In the genomic region with DNA sequence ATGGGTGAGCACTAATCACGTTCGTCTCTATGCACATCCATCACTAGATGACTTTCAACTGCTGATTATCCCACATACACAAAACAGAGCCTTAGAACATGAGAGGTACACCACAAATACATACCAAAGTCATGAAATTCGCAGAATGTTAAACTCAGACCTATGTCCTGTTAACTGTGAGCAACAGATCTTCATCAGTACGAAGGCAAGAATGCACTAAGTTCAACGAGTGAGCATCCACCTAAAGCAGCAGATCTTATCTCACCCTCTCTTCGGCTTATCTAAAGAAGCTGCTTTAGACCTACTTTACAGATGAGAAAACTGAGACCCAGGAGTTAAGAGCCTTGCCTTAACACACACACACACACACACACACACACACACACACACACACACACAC, we compare ENCODE assay signal across 15 mouse cellular contexts. TPM values are rescaled to one million over a fixed set of nuclear protein-coding genes. Genes with fewer than 3 reads are reported as not detected.
DNase-seq lines count a peak whose midpoint lies in the region; ATAC-seq and TF ChIP-seq lines count a peak whose summit lies in the region.
"Had no signal": no experiment of that assay in that cellular context is flagged by ENCODE, and none has a peak within 500 bp of the region (broad histone marks: within the 10 kb centered on the region; RNA-seq: fewer than 3 reads in every experiment).

No protein-coding gene starts in this region.

- H3K4me2 ChIP-seq in kidney, embryonic 16.5 days (replicated peaks; ENCODE audit: low read depth, low read length): peak overlapping the region; percentile 78
- 0 out of 2 replicates have a peak overlapping the region, but pooled peaks have one; percentile 3 for H3K4me2 ChIP-seq in stomach, embryonic 16.5 days (ENCODE audit: low read depth, low read length)
- H3K4me2 ChIP-seq in stomach, postnatal 0 days (replicated peaks; ENCODE audit: low read depth): no peak overlapping the region
- H3K4me2 ChIP-seq: embryonic facial prominence, embryonic 15.5 days; forebrain, embryonic 15.5 days; hindbrain, embryonic 13.5 days had no signal

- ATAC-seq in kidney, embryonic 16.5 days (ENCODE audit: low FRiP score, low TSS enrichment): no peak
- no peak for ATAC-seq in stomach, embryonic 16.5 days (ENCODE audit: insufficient read depth, low FRiP score)
- ATAC-seq in stomach, postnatal 0 days (ENCODE audit: low FRiP score, low TSS enrichment): no peak
- ATAC-seq in inflammation-experienced regulatory T-cells, adult 6 months: no peak
- ATAC-seq: forebrain, embryonic 15.5 days had no signal

- no peaks in the 10 kb centered on the region for H3K36me3 ChIP-seq in kidney, embryonic 16.5 days (ENCODE audit: insufficient read depth, low read length)
- H3K36me3 ChIP-seq in stomach, embryonic 16.5 days (ENCODE audit: control insufficient read depth, insufficient read depth, low read length): no peaks in the 10 kb centered on the region
- H3K36me3 ChIP-seq in stomach, postnatal 0 days (ENCODE audit: control insufficient read depth, insufficient read depth, low read length): no peaks in the 10 kb centered on the region
- H3K36me3 ChIP-seq in limb, embryonic 10.5 days: peaks cover 40% of the 10 kb centered on the region
- H3K36me3 ChIP-seq: embryonic facial prominence, embryonic 15.5 days; forebrain, embryonic 15.5 days; hindbrain, embryonic 13.5 days had no signal

- H3K9ac ChIP-seq in kidney, embryonic 16.5 days (replicated peaks; ENCODE audit: low read length): no peak overlapping the region
- H3K9ac ChIP-seq in stomach, embryonic 16.5 days (ENCODE audit: low read length): no peak overlapping the region
- no peak overlapping the region for H3K9ac ChIP-seq in stomach, postnatal 0 days (ENCODE audit: low read length)
- H3K9ac ChIP-seq: embryonic facial prominence, embryonic 15.5 days; forebrain, embryonic 15.5 days; hindbrain, embryonic 13.5 days had no signal

- DNase-seq in kidney, postnatal 36 days: no peak
- no peak for DNase-seq in stomach, postnatal 0 days (ENCODE audit: low spot score)
- DNase-seq in limb, embryonic 10.5 days (ENCODE audit: low spot score): no peak
- DNase-seq in frontal cortex, postnatal 14 days (ENCODE audit: low spot score in 2 of 2): no peak
- DNase-seq: adrenal gland, postnatal 14 days; cerebellum, postnatal 25 days; gastrocnemius, postnatal 14 days; kidney, postnatal 10 days; left cerebral cortex, postnatal 4 days had no signal

- H3K4me3 ChIP-seq in kidney, embryonic 16.5 days (ENCODE audit: low read length): no peak overlapping the region; the same call in 1 of the 2 replicates
- no peak overlapping the region for H3K4me3 ChIP-seq in stomach, embryonic 16.5 days (replicated peaks; ENCODE audit: low read length)
- no peak overlapping the region for H3K4me3 ChIP-seq in stomach, postnatal 0 days (ENCODE audit: low read depth, low read length)
- 0 out of 2 replicates have a peak overlapping the region, but pooled peaks have one; percentile 98 for H3K4me3 ChIP-seq in limb, embryonic 10.5 days
- H3K4me3 ChIP-seq: embryonic facial prominence, embryonic 15.5 days; forebrain, embryonic 15.5 days; hindbrain, embryonic 13.5 days had no signal

- H3K27ac ChIP-seq in kidney, embryonic 16.5 days (ENCODE audit: low read length): no peak overlapping the region
- no peak overlapping the region for H3K27ac ChIP-seq in stomach, embryonic 16.5 days (ENCODE audit: low read length)
- H3K27ac ChIP-seq in stomach, postnatal 0 days (replicated peaks): no peak overlapping the region
- no peak overlapping the region for H3K27ac ChIP-seq in limb, embryonic 10.5 days
- H3K27ac ChIP-seq: embryonic facial prominence, embryonic 15.5 days; forebrain, embryonic 15.5 days; hindbrain, embryonic 13.5 days had no signal

- TF ChIP-seq CTCF in stomach, postnatal 0 days (IDR thresholded peaks at IDR 0.05; ENCODE audit: low read depth): no peak

- H3K9me3 ChIP-seq in kidney, embryonic 16.5 days (ENCODE audit: low read length): no peaks in the 10 kb centered on the region
- no peaks in the 10 kb centered on the region for H3K9me3 ChIP-seq in stomach, embryonic 16.5 days (replicated peaks; ENCODE audit: control insufficient read depth, low read length)
- no peaks in the 10 kb centered on the region for H3K9me3 ChIP-seq in stomach, postnatal 0 days (ENCODE audit: control insufficient read depth, low read length)
- no peaks in the 10 kb centered on the region for H3K9me3 ChIP-seq in limb, embryonic 10.5 days (replicated peaks)
- H3K9me3 ChIP-seq: embryonic facial prominence, embryonic 15.5 days; forebrain, embryonic 15.5 days; hindbrain, embryonic 13.5 days had no signal

- no peaks in the 10 kb centered on the region; the same call in none of the 2 replicates for H3K27me3 ChIP-seq in kidney, embryonic 16.5 days (ENCODE audit: insufficient read depth, low read length)
- peaks cover 10% of the 10 kb centered on the region; the same call in 1 of the 2 replicates for H3K27me3 ChIP-seq in stomach, embryonic 16.5 days (ENCODE audit: control insufficient read depth, insufficient read depth, low read length)
- H3K27me3 ChIP-seq in stomach, postnatal 0 days (ENCODE audit: control insufficient read depth, insufficient read depth, low read length): 0 out of 2 replicates have a peak, but pooled peaks cover 1% of the 10 kb centered on the region
- no peaks in the 10 kb centered on the region for H3K27me3 ChIP-seq in limb, embryonic 10.5 days (ENCODE audit: low read depth, poor library complexity, severe bottlenecking)

- TF ChIP-seq EP300 in stomach, postnatal 0 days (optimal IDR thresholded peaks at IDR 0.05): no peak

- WGBS in kidney, embryonic 16.5 days: 68% methylated on average over 6 of the region's 6 CpGs
- 71% methylated on average over 6 of the region's 6 CpGs for WGBS in stomach, embryonic 16.5 days
- WGBS in stomach, postnatal 0 days: 67% methylated on average over 6 of the region's 6 CpGs
- 78% methylated on average over 6 of the region's 6 CpGs for WGBS in limb, embryonic 10.5 days

- peaks cover 12% of the 10 kb centered on the region; the same call in 1 of the 2 replicates for H3K4me1 ChIP-seq in kidney, embryonic 16.5 days (ENCODE audit: insufficient read depth, low read length)
- H3K4me1 ChIP-seq in stomach, embryonic 16.5 days (ENCODE audit: control insufficient read depth, insufficient read depth, low read length): peaks cover 5% of the 10 kb centered on the region
- no peaks in the 10 kb centered on the region; the same call in 1 of the 2 replicates for H3K4me1 ChIP-seq in stomach, postnatal 0 days (replicated peaks; ENCODE audit: control insufficient read depth, insufficient read depth)
- H3K4me1 ChIP-seq in limb, embryonic 10.5 days: peaks cover 29% of the 10 kb centered on the region

RNA-seq across cellular contexts. Expression of a gene that starts 5.0 kb away (rescaled TPM):
- polyA plus RNA-seq in kidney, embryonic 16.5 days (2015; fragmentation: Nextera tagmentation; extraction: Ambion mirVana): 29.4 and 30.3 TPM in 2 replicates
- 9.9 and 12.8 TPM in 2 replicates for polyA plus RNA-seq in stomach, embryonic 16.5 days (2015; fragmentation: Nextera tagmentation; extraction: Ambion mirVana)
- 4.6 and 4.9 TPM in 2 replicates for polyA plus RNA-seq in stomach, postnatal 0 days (2015; fragmentation: Nextera tagmentation; extraction: Ambion mirVana)
- polyA plus RNA-seq in limb, embryonic 10.5 days (2016; fragmentation: Nextera tagmentation; extraction: Ambion mirVana): 50.6 and 71.2 TPM in 2 replicates
- polyA plus RNA-seq in inflammation-experienced regulatory T-cells, adult 6 months (2017; shearing (Covaris generic)): 100 to 1,000 TPM; 101 to 137 (median 110) TPM
